Mouse (Mus musculus): Measurements from ENCODE around the gene Tgfbr1.
"Not testable (repeated sequence)": the region's sequence is repeated elsewhere in the genome, so short reads cannot be mapped to it uniquely, and the experiment has no call there.

Tgfbr1 gene

DNA sequence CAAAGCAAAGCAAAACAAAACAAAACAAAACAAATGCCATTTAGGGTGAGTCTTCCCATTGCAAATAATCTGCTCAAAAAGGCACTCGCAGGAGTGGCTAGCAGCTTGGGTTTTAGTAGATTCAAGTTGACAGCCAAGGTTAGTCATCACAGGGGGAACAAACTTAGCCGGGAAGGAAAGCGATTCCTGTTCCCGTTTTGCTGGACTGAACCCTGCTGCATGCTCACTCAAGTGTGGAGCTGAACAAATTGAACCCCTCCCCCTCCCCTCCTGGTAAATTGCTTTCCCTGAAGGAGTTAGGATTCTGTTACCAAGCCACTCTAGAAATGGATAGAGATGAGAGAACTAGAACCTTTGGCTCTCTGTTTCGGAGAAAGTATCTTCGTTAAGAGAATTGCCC, 3.3 kb upstream of the Tgfbr1 start:
- DNase-seq = peak; percentile 48

GRCm38 (mm10) chr4:47351386-47352049, 1.5 kb upstream of the Tgfbr1 start:
- DNase-seq = peak; percentile 65

DNA sequence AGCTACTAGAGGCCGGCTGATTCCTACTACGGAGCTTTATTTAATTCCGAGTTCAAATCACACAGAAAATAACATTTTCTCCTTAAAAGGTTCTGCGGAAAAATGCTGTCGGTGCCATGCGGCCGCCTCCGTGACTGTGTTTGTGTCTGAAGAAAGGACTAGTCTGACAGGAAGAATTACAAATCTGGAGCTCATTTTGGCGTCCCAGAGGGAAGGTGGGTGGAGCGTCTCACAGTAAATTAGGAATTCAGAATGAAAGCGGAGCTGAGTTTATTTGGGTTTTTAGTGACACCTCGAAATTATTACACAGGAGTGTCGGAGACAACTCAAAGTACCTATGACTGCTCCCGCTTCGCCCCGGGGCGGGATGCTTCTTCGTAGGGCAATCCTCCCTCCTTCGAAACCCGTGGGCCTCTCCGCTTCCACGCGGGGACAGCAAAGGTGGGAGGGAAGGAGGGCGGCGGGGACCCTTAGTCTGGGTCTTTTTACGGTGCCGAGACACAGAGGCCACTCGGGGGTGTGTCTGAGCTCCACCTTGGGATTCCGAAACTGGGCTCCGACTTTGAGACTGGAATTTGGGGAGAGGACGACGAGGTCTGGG, 861 bp upstream of the Tgfbr1 start:
- DNase-seq = peak; percentile 43

GRCm38 (mm10) chr4:47353416-47354111, 542 bp downstream of the Tgfbr1 start:
- DNase-seq = peak; percentile 64

DNA sequence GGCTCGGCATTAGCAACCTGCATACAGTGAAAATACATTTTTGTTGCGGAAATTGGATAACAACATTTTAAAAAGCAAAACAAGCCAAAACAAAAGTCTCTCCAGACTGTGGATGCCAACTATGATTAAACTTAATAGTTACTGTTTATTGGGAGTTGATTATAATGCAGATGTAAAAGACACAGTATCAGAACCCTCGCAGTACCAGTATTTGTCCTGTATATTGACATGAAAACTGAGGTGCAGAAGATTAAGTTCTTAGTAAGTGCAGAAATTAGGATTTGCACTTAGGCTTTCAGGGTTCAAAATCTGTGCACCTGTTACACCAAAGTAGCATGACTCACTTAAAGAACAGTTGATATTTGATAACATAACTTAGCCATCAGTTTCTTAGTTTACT, 1.3 kb downstream of the Tgfbr1 start:
- DNase-seq = no peak

- no peak for DNase-seq
Measured at GRCm38 (mm10) chr4:47362662-47363061, 9.6 kb downstream of the Tgfbr1 start.

DNA sequence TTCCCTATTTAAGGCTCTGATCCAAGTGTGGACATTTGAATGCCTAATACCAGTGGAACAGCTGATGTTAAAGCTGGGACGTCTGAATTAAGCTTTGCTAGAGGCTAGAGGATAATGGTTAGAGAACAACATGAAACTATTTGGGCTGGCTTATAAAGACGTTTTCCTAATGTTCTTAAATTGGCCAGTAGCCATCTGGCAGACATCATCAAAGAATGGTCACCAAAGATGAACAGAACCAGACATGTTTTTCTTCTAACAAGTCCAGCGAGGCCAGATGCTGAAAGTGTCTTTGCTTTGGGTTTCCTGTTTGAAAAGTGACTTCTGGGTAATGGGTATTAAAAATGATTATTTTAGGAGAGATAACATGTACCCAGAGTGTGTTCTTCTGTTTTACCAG, 10.1 kb downstream of the Tgfbr1 start:
- DNase-seq = no peak

- DNase-seq = no peak
Measured at GRCm38 (mm10) chr4:47368717-47369116, 15.7 kb downstream of the Tgfbr1 start.

DNA sequence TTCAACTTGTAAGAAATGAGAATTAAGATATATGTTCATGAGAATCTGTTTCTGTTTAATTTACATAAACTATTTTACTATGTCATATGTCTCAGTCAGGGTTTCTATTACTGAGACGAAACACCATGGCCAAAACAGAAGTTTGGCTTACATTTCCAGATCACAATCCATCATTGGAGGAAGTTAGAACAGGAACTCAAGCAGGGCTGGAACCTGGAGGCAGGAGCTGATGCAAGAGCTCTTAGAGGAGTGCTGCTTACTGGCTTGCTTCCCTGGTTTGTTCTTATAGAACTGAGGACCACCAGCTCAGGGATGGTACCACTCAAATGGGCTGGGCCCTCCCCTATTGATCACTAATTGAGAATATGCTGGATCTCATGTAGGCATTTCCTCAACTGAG, 25.7 kb downstream of the Tgfbr1 start:
- no peak for DNase-seq

GRCm38 (mm10) chr4:47382426-47382825, 29.4 kb downstream of the Tgfbr1 start:
- no peak for DNase-seq

DNA sequence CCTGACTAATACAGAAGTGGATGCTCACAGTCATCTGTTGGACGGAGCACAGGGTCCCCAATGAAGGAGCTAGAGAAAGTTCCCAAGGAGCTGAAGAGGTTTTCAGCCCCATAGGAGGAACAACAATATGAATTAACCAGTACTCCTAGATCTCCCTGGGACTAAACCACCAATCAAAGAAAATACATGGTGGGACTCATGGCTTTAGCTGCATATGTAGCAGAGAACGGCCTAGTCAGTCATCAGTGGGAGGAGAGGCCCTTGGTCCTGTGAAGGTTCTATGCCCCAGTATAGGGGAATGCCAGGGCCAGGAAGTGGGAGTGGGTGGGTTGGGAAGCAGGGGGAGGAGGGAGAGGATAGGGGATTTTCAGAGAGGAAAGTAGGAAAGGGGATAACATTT, 38.9 kb downstream of the Tgfbr1 start:
- DNase-seq = not testable (repeated sequence)

- DNase-seq = no peak
Measured at GRCm38 (mm10) chr4:47396251-47396650, 43.2 kb downstream of the Tgfbr1 start.

- DNase-seq = no peak
Measured at GRCm38 (mm10) chr4:47397951-47398687, 45.1 kb downstream of the Tgfbr1 start.

DNA sequence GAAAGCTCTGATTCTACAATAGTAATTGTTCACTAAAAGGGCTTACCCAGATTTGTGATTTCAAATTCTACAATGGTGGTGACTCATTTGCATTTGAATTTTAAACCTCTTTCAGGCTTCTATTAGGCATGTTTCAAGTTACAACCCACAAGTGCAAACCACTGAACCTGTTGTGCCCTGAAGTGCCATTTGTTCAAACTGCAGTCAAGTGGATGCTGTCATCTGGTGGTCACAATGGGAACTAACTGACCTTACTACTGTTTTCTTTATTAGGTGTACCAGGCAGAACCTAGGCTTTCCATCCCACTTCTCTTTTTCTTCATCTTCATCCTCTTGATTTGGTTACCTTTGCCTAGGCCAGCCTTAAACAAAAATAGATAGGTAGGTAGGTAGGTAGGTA, 46.8 kb downstream of the Tgfbr1 start:
- peak; percentile 56 for DNase-seq

- DNase-seq = no peak
Measured at GRCm38 (mm10) chr4:47400314-47400713, 47.3 kb downstream of the Tgfbr1 start.

GRCm38 (mm10) chr4:47402200-47402599, 49.2 kb downstream of the Tgfbr1 start:
- no peak for DNase-seq

GRCm38 (mm10) chr4:47404536-47404935, 51.5 kb downstream of the Tgfbr1 start:
- peak; percentile 25 for DNase-seq

DNA sequence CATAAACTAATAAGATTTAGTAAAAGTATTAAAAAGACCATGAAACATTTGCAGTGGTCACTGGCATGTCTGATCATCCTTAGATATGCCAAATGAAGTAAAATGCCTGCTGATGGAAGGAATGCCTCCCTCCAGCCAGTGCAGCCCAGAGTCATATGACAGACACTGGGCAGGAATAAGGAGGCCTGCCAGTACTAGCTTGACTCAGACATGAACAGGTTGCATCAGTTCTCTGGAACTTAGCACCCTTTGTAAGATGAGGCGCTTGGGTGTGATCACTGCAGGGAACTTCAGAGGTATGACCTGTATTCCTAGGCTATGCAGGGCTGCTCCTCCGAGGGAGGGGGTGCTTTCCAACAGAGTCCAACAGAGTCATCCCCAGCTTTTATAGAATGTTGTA, 54.1 kb downstream of the Tgfbr1 start:
- DNase-seq = no peak

GRCm38 (mm10) chr4:47417871-47418270, 64.8 kb downstream of the Tgfbr1 start:
- DNase-seq = no peak

DNA sequence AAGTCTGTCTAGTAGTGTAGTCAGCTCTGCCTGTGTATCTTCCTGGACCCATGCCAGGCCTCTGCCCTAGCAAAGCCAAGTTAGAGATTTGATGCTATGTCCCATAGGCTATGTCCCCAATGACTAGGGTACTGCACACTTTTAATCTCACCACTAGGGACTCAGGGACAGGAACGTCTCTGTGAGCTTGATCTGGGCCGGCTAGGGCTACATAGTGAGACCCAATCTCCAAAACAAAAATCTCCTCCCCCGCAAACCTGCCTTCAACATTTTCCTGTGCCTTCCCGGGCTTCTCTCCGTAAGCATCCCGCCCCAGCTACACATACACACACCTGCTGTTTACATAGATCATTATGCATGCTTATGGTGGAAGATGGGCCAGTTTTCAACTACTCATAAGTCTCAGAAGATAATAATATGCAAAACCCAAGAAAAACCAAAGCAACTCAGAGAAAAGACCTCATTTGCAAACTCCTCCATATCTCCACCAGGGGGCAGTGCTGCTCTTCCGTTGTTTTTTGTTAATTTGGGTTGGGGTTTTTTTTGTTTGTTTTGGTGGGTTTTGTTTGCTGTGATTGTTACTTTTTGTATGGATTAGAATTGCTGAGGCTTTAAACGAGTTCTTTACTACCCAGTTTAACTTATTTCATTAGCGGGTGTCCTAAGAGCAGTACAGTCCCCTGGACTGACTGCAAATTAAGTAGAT, 66.4 kb downstream of the Tgfbr1 start:
- DNase-seq = peak; percentile 70

GRCm38 (mm10) chr4:47420191-47420590, 67.2 kb downstream of the Tgfbr1 start:
- DNase-seq = no peak

- no peak for DNase-seq
Measured at GRCm38 (mm10) chr4:47422194-47422593, 69.2 kb downstream of the Tgfbr1 start.

DNA sequence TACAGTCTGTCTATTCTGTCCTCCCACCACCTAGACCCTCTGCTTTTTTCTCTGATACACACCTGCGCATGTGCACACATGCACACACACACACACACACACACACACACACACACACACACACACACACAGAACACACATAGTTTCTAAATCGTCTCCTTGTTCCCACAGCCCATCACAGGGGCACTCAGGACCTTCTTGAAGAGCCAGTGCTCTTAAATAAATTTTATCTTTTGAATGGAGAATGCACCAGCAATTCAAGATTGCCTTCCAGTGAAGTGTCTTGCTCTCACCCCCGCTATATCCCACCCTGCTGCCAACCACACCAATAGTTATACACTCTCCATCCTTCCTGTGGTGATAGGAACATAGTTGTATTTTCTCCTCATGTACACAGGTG, 69.9 kb downstream of the Tgfbr1 start:
- no peak for DNase-seq
